Mouse (Mus musculus): ENCODE results near the gene Vamp1.
A peak's percentile ranks its signal among the peaks of the same experiment; 100 is the strongest.

Vamp1 gene

DNA sequence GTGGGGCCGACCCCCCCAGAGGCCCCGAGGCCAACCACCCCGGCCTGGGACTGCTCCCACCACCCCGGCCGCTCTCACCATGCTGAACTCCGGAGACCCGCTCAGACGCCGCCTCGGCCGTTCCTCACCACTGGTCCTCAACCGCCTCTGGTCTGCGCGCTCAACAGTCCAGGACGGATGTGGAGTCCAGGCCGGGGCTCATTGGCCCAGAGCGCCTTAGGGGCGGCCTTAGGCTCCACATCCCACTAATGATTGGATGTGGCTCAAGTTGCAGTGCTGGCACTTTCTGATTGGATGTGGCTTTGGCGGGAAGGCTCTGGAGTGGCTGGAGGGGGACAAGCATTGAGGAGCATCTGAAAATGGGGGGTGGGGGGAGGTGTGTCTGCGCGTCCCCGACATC is 70.5 kb downstream of the Vamp1 start, which contains the start of gene Tuba3a:
Tuba3a (minus strand) TSS at position 153 of the 400 bp plus-strand sequence.
- peak; percentile 75 for DNase-seq (ENCODE audit: low read depth, low spot score)

DNA sequence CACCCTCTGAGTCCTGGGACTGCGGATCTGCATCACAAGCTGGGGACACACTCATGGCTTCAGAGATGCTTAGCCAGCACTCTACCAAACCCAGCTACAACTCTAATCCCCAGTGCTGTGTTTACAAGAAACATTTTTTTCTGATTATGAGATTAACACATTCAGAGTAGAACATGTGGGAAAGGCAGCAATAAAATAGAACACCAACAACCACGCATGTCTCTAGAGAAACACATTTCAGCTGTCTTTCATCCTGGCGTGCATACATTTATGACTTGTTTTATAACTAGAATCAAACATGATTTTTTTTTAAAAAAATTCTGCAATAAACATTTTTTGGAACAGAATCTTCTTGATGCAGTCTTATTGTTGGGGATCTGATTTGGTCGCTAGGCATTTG is 71.6 kb downstream of the Vamp1 start:
- DNase-seq (ENCODE audit: low read depth, low spot score): no peak

DNA sequence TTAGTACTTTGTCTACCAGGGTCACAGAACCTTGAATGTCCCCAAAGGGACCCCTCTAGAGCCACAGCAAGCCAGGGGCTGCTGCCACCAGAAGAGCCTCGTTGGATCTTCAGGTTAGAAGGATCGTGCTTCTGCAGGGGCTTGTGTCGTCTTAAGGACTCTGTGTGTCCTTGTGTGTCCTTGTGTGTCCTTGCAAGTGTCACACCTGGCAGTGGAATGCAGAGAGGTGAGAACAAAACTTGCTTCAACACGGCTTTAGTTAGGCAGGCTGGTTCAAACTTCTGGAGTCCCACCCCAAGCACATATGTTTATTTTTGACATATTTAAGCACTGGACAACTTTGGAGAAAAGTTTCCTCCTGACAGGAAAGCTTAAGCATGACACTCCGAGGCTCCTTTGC is 73.4 kb downstream of the Vamp1 start:
- DNase-seq (ENCODE audit: low read depth, low spot score): no peak

DNA sequence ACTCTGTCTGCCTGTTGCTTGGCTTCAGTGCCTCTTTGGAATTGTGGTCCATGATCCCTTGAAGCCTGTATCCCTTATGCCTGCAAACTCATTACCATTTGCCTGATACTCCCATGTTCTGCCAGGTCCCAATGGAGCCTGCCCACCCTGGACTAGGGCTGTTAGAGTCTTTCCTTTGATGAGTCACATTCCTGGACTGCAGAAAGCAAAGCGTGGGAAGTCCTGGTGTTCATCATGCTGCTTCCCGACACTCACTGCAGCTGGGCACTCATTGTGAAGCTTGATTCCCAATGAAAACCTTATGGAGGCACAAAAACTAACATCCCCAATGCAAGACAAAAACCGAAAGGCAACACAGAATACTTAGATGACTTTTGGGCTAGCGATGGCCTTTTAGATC is 76.0 kb downstream of the Vamp1 start:
- no peak for DNase-seq (ENCODE audit: low read depth, low spot score)

DNA sequence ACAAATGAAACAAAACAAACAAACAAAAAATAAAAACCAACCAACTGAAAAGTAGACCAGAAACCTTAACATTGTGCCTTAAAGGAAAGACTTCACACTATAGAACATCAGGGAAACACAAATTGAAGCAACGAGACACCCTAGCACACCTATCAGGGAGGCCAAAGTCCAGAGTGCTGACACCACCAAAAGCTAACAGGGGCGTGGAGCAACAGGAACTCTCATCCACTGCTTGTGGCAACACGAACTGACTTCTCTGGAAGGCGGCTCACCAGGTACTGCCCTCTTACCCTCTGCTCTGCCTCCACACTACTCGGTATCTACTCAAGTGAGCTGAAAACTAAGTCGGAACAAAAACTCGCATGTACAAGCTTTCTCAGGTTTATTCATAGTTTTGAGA is 76.9 kb downstream of the Vamp1 start:
- no peak for DNase-seq (ENCODE audit: low read depth, low spot score)

DNA sequence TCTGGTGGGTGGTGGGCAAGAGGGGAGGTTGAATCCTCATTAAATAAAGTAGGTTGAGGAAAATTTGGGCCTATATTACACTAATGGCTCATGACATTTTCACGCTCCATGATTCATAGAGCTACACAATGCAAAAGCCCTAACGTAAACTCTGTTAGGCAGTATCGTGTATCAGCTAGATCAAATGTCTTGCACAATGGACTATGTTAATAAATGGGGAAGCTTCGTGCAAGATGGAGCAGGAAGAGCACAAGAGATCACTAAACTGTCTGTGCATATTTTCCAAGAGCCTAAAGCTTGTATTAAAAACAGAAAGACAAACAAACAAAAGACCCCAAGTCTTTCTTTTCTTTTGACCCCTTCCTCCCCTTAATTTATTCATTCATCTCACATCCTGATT is 78.7 kb downstream of the Vamp1 start:
- no peak for DNase-seq (ENCODE audit: low read depth, low spot score)
